Mouse (Mus musculus): ENCODE data around the gene Tspan9. TPM values are rescaled to one million over a fixed set of nuclear protein-coding genes. Genes with fewer than 3 reads are reported as not detected.
A peak's percentile ranks its signal among the peaks of the same experiment; 100 is the strongest.

Gene Tspan9
- polyA plus RNA-seq, 1 experiment from 2014 or later, result 32.7 TPM

DNA sequence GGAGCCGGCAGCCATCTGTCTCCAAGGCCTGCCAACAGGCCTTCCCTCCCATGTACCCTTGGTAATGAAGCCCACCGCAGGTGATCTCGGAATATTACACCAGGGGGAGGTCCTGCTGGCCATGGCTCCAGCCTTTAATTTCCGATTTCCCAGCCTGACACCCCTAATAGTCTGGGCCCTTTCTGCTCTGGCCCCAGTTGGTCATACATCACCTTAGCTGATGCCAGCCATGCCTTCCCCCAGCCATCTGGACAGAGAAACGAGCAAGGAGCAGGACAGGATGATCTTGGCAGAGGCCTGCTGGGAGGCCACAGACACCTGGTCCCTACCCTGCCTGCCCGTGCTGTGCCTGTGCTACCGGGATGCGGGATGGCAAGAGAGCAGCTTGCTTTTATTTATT, 62.1 kb downstream of the Tspan9 start:
- WGBS, result 76% methylated on average over 8 of the region's 8 CpGs
- H3K27me3 ChIP-seq, result no peaks in the 10 kb centered on the region
- no peak overlapping the region for H3K4me2 ChIP-seq
- H3K4me1 ChIP-seq (replicated peaks), result peaks cover 36% of the 10 kb centered on the region
- ATAC-seq (ENCODE audit: low FRiP score), result no peak
- H3K9me3 ChIP-seq, result no peaks in the 10 kb centered on the region
- H3K36me3 ChIP-seq, result no peaks in the 10 kb centered on the region
- no peak overlapping the region for H3K4me3 ChIP-seq
- no peak overlapping the region for H3K9ac ChIP-seq
- H3K27ac ChIP-seq, result no peak overlapping the region; the same call in 1 of the 2 replicates

DNA sequence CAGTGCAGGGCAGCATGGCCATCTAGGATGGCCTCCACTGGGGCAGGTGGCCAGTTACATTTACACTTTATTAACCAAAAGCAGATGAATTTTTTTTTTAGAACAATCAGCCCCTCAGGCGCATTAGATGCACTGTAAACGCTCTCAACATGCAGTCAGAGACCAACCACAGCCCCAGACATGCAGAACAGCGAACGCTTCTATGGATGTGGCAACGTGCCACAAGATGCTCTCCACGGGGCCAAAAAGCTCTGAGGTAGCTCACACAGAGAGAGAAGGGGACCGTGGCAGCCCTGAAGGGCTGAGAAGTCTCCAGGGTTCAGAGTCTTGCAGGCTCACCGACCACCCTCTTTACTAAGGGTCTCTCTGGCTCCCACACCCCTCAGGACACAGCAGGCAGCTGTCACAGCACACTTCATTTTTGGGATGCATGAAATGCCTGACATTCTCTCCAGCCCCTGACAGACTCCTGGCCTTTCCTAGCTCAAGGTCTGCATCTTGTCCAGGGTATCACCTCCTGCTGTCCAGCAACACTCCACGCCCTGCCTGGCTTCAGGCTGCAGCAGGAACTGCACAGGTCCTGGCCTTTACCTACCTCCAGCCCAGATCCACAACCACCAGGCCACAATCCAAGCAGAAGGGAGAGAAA, 63.7 kb downstream of the Tspan9 start:
- no peak for ATAC-seq (ENCODE audit: low FRiP score)
- Histone ChIP-seq H3K36me3 (no peaks in the 10 kb centered on the region), H3K4me1 (replicated peaks) (peaks cover 31% of the 10 kb centered on the region), H3K9ac (no peak overlapping the region), H3K9me3 (no peaks in the 10 kb centered on the region), H3K27ac (no peak overlapping the region), H3K4me3 (no peak overlapping the region), H3K4me2 (no peak overlapping the region), H3K27me3 (no peaks in the 10 kb centered on the region)
- WGBS, result 67% methylated on average over 9 of the region's 9 CpGs

DNA sequence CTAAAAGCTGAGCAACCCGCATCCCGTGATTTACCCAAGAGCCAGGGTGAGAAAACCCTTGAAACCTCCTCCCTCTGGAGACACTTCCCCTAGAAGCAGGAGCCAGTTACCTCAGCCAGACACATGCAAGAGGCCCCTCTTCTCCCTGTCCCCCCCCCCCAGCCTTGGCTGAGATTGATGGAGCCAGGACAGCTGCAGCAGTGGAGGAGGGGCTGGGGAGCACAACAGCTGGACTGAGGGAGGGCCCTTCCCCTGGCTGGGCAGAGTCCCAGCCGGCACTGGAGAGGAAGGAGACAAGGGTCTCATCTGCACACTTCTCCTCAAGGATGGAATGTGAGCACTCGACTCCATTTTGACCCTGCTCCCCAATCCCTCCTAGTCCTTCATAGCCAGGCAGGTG, 64.9 kb downstream of the Tspan9 start:
- Histone ChIP-seq H3K36me3 (no peaks in the 10 kb centered on the region), H3K9ac (no peak overlapping the region), H3K4me2 (no peak overlapping the region), H3K4me3 (no peak overlapping the region), H3K4me1 (replicated peaks) (peaks cover 31% of the 10 kb centered on the region), H3K27me3 (no peaks in the 10 kb centered on the region), H3K27ac (no peak overlapping the region), H3K9me3 (no peaks in the 10 kb centered on the region)
- 62% methylated on average over 4 of the region's 4 CpGs for WGBS
- ATAC-seq (ENCODE audit: low FRiP score), result no peak

DNA sequence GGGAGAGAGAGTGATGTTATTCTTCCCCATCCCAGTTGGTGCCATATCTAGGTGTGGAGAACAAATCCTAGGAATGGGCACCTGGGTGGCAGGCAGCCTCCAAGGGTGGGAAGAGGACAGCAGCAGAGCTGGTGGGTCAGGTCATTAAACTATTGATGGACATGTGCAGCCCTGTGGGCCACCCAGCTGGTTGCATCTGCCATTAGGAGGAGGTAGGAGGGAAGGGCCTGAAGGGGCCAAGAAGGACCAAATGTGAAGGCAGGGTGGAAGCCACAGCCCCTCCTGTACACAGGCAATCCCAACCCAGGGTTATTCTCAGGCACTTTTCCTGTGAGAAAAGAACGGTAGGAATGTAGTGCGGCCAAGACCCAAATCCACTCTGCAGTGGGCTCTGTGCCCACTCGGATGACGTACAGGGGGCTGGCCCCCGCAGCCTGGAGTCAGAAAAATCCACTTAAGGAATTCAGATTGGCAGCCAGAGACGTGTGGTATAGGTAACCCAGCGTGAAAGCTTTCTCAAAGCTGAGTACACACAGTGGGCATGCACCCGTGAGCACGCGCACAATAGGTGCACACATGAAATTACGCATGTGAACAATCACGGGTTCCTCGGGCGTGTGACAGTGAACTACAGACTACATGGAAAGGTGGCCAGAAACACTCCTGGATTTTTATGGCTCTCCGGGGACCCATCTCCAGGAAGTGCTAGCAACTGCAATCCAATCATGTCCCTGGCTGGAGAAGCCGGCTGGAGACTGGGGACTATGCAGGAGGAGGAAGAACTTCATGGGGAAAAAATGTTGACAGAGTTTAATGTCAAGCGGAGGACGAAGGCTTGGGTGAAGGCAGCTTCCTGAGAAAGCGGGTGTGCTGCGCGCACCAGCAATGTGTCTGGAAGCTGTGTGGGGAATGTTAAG, 67.0 kb downstream of the Tspan9 start:
- no peak for ATAC-seq (ENCODE audit: low FRiP score)
- 89% methylated on average over 21 of the region's 21 CpGs for WGBS
- H3K36me3 ChIP-seq, result no peaks in the 10 kb centered on the region
- no peak overlapping the region for H3K27ac ChIP-seq
- no peaks in the 10 kb centered on the region for H3K9me3 ChIP-seq
- peaks cover 36% of the 10 kb centered on the region for H3K4me1 ChIP-seq (replicated peaks)
- H3K4me2 ChIP-seq, result no peak overlapping the region
- H3K9ac ChIP-seq, result no peak overlapping the region
- H3K27me3 ChIP-seq, result no peaks in the 10 kb centered on the region
- H3K4me3 ChIP-seq, result no peak overlapping the region

DNA sequence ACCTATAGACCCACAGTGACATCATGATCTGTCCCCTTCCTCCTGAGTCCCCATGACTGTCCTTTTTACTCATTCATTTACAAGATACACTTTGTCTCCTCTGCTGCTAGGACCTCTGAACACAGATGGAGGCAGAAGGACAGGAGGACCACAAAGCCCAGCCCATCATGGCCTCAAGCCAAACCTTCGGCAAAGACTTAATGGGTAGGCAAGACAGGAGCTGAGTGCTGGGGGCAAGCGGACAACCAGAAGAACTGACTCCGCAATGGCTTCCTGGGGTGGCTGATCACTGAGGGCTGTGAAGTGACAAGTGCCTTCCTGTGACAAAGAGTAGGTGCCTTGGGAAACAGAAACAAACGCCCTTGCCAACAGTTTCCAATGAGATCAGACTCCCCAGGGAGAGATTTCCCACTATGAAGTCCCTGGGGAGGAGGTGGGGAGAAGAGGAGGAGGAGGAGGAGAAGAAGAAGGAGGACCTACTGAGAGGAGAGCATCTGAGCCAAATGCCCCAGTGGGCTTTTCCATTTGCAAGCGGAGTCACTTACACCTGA, 67.9 kb downstream of the Tspan9 start:
- Histone ChIP-seq H3K27me3 (no peaks in the 10 kb centered on the region), H3K9ac (no peak overlapping the region), H3K4me1 (replicated peaks) (peaks cover 43% of the 10 kb centered on the region), H3K36me3 (no peaks in the 10 kb centered on the region), H3K4me2 (no peak overlapping the region), H3K4me3 (no peak overlapping the region), H3K27ac (no peak overlapping the region), H3K9me3 (no peaks in the 10 kb centered on the region)
- 71% methylated on average over 5 of the region's 5 CpGs for WGBS
- ATAC-seq (ENCODE audit: low FRiP score), result no peak

DNA sequence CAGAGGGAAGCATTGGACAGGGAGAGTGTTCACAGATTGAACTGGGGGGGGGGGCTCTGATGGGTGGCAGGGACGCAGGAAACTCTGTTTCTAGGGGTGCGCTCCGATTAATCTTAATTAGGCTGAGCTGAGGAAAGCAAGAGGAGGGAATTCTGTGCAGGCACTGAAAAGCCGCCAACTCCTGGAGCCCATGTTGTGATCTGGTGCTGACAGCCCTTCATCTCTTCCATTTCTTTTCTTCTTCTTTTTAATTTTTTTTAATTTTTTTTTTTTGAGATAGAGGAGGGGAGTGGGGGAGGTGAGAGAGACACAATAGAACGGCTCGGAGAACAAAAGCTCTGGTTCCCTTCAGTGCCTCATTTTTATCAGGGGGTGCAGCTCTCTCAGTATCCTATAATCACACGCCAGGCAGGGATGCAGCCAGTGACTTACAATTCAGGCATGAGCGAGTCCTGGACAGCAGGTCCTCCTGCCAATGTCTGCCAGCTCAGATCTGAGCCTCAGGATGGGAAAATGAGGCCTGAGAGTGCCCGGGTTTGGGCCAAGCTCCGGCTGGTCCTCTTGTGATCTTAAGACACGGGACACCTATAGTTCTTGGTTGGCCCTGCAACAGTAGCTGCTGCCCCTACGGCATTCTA, 72.4 kb downstream of the Tspan9 start:
- no peak for ATAC-seq (ENCODE audit: low FRiP score)
- Histone ChIP-seq H3K4me3 (no peak overlapping the region), H3K9me3 (no peaks in the 10 kb centered on the region), H3K4me2 (no peak overlapping the region), H3K36me3 (no peaks in the 10 kb centered on the region), H3K27ac (0 out of 2 replicates have a peak overlapping the region, but pooled peaks have one; percentile 30), H3K9ac (no peak overlapping the region), H3K4me1 (replicated peaks) (peaks cover 31% of the 10 kb centered on the region), H3K27me3 (no peaks in the 10 kb centered on the region)
- 64% methylated on average over 12 of the region's 12 CpGs for WGBS

DNA sequence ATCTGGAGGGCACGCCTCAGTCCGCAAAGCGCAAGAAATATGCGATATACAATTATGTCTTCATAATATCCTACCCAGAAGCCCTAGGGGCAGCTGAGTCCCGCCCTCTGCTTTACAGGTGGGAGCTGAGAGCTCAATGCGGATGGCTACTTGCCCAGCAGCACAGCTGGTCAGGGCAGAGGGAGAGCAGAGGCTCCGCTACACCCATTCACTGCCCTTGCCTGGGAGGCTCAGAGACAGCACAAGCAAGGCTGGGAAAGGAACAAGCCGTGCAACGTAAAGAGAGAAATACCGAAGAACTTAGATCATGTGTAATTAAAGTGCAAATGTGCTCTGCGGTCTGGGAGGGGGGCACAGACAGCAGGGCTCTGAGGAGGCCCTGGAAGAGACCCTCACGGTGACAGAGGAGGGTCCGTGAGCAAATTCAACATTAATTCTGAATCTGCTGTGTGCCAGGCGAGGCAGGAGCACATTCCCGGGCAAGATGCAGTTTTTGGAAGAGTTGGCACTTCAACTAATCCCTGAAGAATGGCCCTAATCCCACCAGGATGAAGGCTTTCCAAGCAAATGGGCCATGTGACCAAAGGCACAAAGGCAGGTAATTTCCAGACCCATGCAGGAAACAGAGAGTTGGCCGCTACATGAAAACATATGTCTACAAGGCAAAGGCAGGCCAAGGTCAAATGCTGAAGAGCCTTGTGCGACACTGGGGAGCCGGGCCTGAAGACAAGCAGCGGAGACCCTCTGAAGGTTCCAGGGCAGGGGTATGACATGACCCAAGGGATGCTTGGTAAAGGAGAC, 73.1 kb downstream of the Tspan9 start:
- H3K4me1 ChIP-seq (replicated peaks), result peaks cover 37% of the 10 kb centered on the region
- H3K4me2 ChIP-seq, result no peak overlapping the region
- no peaks in the 10 kb centered on the region for H3K27me3 ChIP-seq
- no peaks in the 10 kb centered on the region for H3K9me3 ChIP-seq
- no peaks in the 10 kb centered on the region for H3K36me3 ChIP-seq
- peak overlapping the region; percentile 30; the same call in 1 of the 2 replicates for H3K27ac ChIP-seq
- WGBS, result 81% methylated on average over 19 of the region's 19 CpGs
- H3K9ac ChIP-seq, result no peak overlapping the region
- no peak overlapping the region for H3K4me3 ChIP-seq
- no peak for ATAC-seq (ENCODE audit: low FRiP score)

DNA sequence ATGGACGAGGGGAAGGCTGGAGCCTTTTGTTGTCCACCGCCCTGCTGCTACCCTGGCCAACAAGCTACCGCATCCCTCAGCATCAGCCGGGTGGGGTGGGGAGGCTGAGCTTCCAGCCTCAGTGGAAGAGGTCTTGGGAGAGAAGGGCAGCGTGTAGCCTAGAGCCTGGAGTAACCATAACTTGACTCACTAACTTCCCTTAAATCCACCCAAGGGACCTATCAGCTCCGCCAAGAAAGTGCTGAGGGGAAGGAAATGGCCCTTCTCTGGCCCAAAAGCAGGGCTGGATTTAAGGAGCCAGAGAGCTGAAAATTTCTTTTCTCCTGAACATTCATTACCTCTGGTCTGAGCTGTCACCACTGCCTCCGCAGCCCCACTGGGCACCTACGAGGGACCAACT, 75.2 kb downstream of the Tspan9 start:
- Histone ChIP-seq H3K36me3 (no peaks in the 10 kb centered on the region), H3K4me1 (replicated peaks) (peaks cover 38% of the 10 kb centered on the region), H3K4me3 (no peak overlapping the region), H3K4me2 (no peak overlapping the region), H3K9me3 (no peaks in the 10 kb centered on the region), H3K9ac (no peak overlapping the region), H3K27me3 (no peaks in the 10 kb centered on the region), H3K27ac (no peak overlapping the region)
- ATAC-seq (ENCODE audit: low FRiP score), result no peak
- 90% methylated on average over 8 of the region's 8 CpGs for WGBS

DNA sequence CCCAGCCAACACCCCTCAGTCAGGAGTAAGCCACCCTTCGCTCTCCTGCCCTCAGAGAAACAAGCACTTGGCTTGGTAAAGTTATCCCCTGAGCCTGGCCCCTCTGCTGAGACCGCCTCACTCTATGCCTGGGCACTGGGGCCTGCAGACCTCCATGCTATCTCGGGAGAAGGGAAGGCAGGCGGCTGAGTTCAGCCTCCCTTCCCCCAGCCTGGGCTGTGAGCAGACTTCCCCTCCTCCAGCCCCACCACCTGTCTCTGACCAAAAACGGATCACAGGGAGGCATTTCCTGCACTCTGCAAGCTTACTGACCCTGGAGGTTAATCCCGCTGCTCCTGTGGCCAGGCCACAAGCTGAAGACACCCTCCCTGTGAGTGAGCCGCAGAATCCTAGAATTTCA, 77.4 kb downstream of the Tspan9 start:
- Histone ChIP-seq H3K36me3 (no peaks in the 10 kb centered on the region), H3K4me1 (replicated peaks) (peaks cover 27% of the 10 kb centered on the region), H3K27ac (no peak overlapping the region), H3K4me3 (no peak overlapping the region), H3K9me3 (no peaks in the 10 kb centered on the region), H3K9ac (no peak overlapping the region), H3K27me3 (no peaks in the 10 kb centered on the region), H3K4me2 (no peak overlapping the region)
- 39% methylated on average over 7 of the region's 7 CpGs for WGBS
- ATAC-seq (ENCODE audit: low FRiP score), result no peak

DNA sequence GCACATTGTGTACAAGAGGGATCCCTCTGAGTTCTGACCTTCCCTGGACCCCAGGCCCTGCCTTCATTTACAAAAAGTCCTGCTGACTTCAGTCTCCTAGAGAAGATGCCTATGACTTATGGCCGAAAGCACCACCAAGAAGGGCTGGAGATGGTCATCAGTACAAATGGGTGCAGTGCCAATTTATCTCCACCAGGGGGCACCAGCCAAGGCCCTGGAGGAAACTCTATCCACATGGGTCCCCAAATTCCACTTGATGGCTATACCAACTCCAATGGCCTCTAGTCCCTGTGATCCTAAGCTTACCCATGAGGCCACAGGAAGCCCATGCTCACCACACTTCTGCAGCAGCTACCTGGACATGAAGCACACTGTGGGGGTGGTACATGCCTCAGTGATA, 79.9 kb downstream of the Tspan9 start:
- H3K27ac ChIP-seq, result no peak overlapping the region
- H3K4me1 ChIP-seq (replicated peaks), result peaks cover 26% of the 10 kb centered on the region
- no peak overlapping the region for H3K4me3 ChIP-seq
- no peaks in the 10 kb centered on the region for H3K9me3 ChIP-seq
- no peak for ATAC-seq (ENCODE audit: low FRiP score)
- H3K27me3 ChIP-seq, result no peaks in the 10 kb centered on the region
- H3K4me2 ChIP-seq, result no peak overlapping the region
- WGBS, result 93% methylated on average over 1 of the region's 1 CpGs
- H3K9ac ChIP-seq, result no peak overlapping the region
- no peaks in the 10 kb centered on the region for H3K36me3 ChIP-seq

DNA sequence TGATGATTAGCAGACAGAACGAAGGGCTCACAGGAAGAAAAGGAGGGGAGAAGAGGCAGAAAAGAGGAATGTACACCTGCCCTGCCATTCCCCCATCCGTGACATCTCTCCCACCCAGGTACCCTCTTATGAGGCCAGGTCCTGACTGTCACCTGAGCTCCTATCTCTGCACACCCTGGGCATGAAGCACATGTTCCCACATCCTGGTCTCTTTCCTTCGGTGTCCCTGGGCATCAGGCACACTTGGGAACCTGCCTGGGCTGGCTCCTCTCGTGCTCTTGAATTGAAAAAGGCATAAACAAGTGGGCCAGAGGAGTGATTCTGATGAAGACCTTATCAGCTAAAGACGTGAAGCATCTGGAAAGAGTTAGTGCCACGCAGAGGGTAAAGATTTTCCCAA, 80.6 kb downstream of the Tspan9 start:
- Histone ChIP-seq H3K9ac (no peak overlapping the region), H3K36me3 (no peaks in the 10 kb centered on the region), H3K4me2 (no peak overlapping the region), H3K27me3 (no peaks in the 10 kb centered on the region), H3K4me1 (replicated peaks) (peaks cover 33% of the 10 kb centered on the region), H3K27ac (no peak overlapping the region), H3K4me3 (no peak overlapping the region), H3K9me3 (no peaks in the 10 kb centered on the region)
- 93% methylated on average over 6 of the region's 6 CpGs for WGBS
- no peak for ATAC-seq (ENCODE audit: low FRiP score)

DNA sequence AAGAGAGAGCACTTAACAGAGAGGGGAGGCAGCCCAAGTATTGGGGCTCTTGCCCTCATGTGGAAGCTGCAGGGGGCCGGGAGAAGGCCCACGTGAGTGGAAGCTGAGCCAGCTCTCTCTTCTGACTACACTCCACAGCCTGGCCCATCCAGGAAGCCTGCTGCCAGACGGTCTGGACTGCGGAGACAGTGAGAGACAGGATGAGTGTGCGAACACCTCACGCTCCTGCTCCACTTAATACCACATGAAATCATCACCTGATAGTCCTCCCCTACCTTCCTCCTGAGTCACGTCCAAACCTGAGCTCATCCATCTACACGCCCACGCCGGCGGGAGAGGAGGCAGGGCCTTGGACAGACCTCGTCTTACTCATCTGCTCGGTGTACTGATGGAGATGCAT, 81.2 kb downstream of the Tspan9 start:
- Histone ChIP-seq H3K4me2 (no peak overlapping the region), H3K9me3 (no peaks in the 10 kb centered on the region), H3K27me3 (no peaks in the 10 kb centered on the region), H3K4me3 (no peak overlapping the region), H3K36me3 (no peaks in the 10 kb centered on the region), H3K27ac (no peak overlapping the region), H3K9ac (no peak overlapping the region), H3K4me1 (replicated peaks) (peaks cover 36% of the 10 kb centered on the region)
- ATAC-seq (ENCODE audit: low FRiP score), result no peak
- 90% methylated on average over 13 of the region's 13 CpGs for WGBS
